Mouse (Mus musculus) olfactory bulb, adult 2 months (tissue): Measurements from ENCODE around the gene Paics.

Experiments used
- CTCF ChIP-seq: fragments of 200-500 bp; IDR thresholded peaks from 2 replicates; pipeline ENCODE4 v1.5.1; 2012; ENCODE audit warnings: low read depth, mild to moderate bottlenecking, low read length, moderate library complexity; ENCODE audit not compliant: insufficient read depth
- POLR2A ChIP-seq: fragments of 200-500 bp; IDR thresholded peaks from 2 replicates; pipeline ENCODE4 v1.6.1; 2012; ENCODE audit warnings: mild to moderate bottlenecking, low read depth, low read length, moderate library complexity; ENCODE audit not compliant: insufficient read depth

GRCm38 (mm10) chr5:76902131-76902530 lies 49.0 kb upstream of the Paics start:
- TF ChIP-seq CTCF, result no peak
- no peak for TF ChIP-seq POLR2A
